Mouse (Mus musculus) spleen, postnatal 14 days (tissue): ENCODE results near the gene Zfhx3.

ENCODE experiments used
- DNase-seq, 2 experiments: peaks; one replicate each; pipeline ENCODE4 v3.0.0; 2021 to 2022; ENCODE audit warnings: low spot score in 2 of 2

Gene Zfhx3

DNA sequence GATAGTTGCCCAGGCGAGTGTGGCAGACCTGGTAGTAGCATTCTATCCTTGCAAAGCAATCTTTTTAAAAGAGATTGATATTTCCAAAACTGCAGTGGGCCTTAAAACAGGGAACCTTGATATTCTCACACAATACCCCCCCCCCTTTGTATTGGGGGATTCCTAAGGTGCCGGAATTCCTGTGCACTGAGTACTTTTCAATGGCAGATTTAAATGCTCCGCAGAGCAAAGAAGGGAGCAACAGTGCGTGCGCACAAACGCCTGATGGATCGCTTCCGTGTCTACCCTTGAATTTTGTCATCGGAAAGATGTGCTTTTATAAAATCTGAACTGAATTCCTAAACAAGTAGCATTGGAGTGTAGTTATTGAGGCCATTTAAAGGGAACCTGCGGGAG lies 846.3 kb downstream of the Zfhx3 start:
- DNase-seq: no peak

GRCm38 (mm10) chr8:108790559-108791293 lies 848.3 kb downstream of the Zfhx3 start:
- DNase-seq: no peak

- no peak for DNase-seq
These were observed 853.6 kb downstream of the Zfhx3 start for GRCm38 (mm10) chr8:108796076-108796475.

- DNase-seq: no peak
These were observed 854.4 kb downstream of the Zfhx3 start for GRCm38 (mm10) chr8:108796882-108797281.

- no peak for DNase-seq
These were observed 855.6 kb downstream of the Zfhx3 start for GRCm38 (mm10) chr8:108798012-108798411.

- DNase-seq: no peak
These were observed 856.8 kb downstream of the Zfhx3 start for GRCm38 (mm10) chr8:108799250-108799649.

DNA sequence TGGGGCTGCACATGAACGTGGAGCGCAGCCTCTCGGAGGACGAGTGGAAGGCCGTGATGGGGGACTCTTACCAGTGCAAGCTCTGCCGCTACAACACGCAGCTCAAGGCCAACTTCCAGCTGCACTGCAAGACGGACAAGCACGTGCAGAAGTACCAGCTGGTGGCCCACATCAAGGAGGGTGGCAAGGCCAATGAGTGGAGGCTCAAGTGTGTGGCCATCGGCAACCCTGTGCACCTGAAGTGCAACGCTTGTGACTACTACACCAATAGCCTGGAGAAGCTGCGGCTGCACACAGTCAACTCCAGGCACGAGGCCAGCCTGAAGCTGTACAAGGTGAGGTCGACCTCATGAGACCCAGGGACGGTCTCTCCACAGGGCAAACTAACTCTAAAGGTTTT lies 857.9 kb downstream of the Zfhx3 start:
- no peak for DNase-seq

- no peak for DNase-seq
These were observed 860.6 kb downstream of the Zfhx3 start for GRCm38 (mm10) chr8:108803017-108803416.

GRCm38 (mm10) chr8:108811694-108812093 lies 869.2 kb downstream of the Zfhx3 start:
- no peak for DNase-seq

DNA sequence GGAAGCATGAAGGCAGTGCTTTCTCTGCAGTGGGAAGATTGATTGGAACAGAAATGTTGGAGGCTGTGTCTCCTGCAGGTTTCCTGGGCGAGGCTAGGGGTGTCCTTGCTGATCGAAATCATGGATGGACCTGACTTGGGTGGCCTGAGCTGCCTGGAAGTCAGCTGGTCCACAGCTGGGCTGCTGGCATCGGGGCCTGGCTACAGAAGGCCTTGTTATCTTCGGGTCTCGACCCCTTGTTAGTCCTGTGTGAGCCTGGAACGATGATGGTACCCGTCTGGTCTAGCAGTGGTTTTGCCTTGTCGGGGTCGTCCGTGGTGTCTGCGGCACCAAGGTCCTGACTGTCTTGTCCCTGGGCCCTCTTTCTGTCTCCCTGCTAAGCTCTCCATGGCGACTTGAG lies 870.9 kb downstream of the Zfhx3 start:
- DNase-seq: no peak

GRCm38 (mm10) chr8:108819271-108819671 lies 876.8 kb downstream of the Zfhx3 start:
- DNase-seq: no peak

DNA sequence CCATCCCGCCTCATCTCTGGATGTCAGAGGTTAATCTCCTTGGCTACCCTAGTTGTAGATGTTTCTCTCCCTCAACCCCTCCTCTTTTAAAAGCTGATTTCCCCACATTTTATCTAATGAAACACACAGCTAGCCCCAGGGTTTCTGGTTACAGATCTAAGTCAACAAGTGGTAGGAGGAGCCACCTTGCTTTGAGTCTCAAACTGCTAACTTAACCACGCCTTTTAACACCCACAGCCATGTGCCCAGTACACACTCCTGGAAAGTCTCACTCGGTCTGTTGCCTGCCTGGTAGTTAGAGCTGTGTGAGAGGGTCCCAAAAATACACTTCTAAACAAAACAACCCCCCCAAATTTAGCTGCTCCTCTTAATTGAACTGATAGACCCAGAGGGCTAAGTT lies 877.4 kb downstream of the Zfhx3 start:
- no peak for DNase-seq

DNA sequence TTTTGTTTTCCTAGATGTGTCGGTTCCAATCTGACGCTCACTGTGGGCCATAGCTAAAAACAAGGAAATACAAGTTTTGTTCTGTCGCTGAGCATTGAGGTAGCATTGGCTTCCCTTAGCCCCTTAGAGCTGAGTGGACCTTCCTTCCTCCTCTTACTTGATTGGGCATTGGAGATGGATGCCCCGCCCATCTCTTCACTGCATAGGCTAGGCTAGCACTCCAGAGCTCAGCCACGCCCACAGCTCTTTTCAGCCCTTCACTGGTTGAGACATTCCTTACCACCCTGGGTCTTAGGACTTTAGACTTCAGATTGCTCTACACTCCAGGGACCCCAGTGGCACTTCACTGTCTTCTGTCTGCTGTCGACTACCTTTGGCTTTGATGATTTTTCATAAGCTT lies 878.2 kb downstream of the Zfhx3 start:
- peak in 1 of 2 experiments; percentile 26 for DNase-seq

- DNase-seq: no peak
These were observed 880.4 kb downstream of the Zfhx3 start for GRCm38 (mm10) chr8:108822841-108823266.

GRCm38 (mm10) chr8:108824049-108824448 lies 881.6 kb downstream of the Zfhx3 start:
- DNase-seq: no peak

GRCm38 (mm10) chr8:108826414-108826813 lies 884.0 kb downstream of the Zfhx3 start:
- DNase-seq: no peak

GRCm38 (mm10) chr8:108827428-108827827 lies 885.0 kb downstream of the Zfhx3 start:
- no peak for DNase-seq

- no peak for DNase-seq
These were observed 886.9 kb downstream of the Zfhx3 start for GRCm38 (mm10) chr8:108829305-108829717.

DNA sequence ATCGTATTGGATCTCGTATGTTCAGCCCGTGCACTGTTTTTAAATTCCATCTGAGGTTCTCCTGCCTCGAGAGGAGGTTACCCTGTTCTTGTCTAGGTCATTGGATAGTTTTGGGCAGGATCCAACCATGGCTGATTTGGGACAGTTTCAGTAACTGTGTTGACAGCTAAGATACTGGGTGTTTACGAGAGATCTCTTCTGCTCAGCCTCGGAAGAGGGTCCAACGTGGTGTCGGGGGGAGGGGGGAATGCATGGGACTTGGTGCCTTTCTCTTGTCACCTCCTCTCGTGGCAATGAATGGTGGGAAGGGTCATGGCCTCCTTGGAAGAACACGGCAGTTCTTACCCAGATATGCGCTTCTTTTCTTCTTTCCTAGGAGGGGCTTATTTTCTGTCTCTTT lies 892.7 kb downstream of the Zfhx3 start:
- no peak for DNase-seq

- DNase-seq: no peak
These were observed 895.3 kb downstream of the Zfhx3 start for GRCm38 (mm10) chr8:108837788-108838187.

GRCm38 (mm10) chr8:108838761-108839160 lies 896.3 kb downstream of the Zfhx3 start:
- no peak for DNase-seq

GRCm38 (mm10) chr8:108842307-108842706 lies 899.9 kb downstream of the Zfhx3 start:
- no peak for DNase-seq

GRCm38 (mm10) chr8:108846174-108846573 lies 903.7 kb downstream of the Zfhx3 start:
- no peak for DNase-seq

DNA sequence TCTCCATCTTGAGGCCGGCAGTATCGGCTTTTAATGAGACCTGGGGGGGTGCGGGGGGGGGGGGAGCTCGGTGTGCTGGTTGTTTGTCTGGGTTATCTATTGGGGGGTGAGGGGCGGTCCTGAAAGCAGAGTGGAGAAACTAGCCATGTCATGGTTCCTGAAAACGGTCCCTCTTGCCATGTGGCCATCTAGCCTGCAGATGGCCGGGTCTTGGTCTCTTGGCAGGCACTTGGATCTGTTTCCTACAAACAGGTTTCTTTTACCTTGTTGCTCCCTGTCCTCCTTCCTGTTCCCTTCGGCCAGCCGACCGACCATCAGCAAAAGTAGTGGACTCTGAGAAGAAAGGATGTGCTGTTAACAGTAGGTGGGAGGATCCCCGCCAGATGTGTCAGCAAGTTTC lies 904.4 kb downstream of the Zfhx3 start:
- no peak for DNase-seq
